Mouse (Mus musculus) fibroblast of lung, adult 2 months (primary cell): ENCODE results near the gene Fat3.

Experiments
- DNase-seq: peaks from one replicate; pipeline ENCODE4 v3.0.0-alpha.2; 2011; ENCODE audit warnings: low read depth

Gene Fat3

DNA sequence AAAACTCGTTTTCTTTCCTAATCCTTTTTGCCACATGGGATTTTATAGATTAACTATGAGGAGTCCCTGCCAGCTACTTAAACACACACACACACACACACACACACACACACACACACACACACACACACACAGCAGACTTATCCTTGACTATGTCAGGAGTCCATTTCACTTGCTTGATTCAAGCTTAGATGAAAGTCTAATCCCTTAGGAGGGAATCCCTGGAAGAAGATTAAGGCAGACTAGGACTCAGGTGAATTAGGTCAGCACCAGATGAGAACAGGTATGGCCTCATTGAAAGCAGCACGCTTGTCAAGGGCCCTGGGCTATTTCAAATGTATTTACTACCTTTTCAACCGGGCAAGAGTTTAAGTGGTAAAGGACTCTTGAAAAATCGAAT, 553.0 kb downstream of the Fat3 start:
- no peak for DNase-seq

DNA sequence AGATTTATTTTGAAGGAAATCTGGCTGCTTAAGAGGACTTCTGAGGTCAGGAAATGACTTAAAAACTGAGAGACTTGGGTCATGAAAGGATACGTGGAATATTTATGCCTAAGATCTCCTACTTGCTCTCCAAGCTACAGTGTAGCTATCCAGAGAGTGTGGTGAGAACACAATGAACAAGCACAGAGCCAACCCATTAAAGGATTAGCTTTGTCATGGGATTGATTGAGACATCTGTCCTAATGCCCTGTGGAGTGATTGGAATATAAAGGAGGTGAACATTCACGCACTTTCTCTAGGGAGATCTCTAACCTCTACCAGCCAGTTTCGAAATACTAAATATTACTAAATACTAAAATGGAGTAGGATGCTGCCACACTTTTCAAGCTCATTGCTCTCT, 556.9 kb downstream of the Fat3 start:
- DNase-seq: no peak

DNA sequence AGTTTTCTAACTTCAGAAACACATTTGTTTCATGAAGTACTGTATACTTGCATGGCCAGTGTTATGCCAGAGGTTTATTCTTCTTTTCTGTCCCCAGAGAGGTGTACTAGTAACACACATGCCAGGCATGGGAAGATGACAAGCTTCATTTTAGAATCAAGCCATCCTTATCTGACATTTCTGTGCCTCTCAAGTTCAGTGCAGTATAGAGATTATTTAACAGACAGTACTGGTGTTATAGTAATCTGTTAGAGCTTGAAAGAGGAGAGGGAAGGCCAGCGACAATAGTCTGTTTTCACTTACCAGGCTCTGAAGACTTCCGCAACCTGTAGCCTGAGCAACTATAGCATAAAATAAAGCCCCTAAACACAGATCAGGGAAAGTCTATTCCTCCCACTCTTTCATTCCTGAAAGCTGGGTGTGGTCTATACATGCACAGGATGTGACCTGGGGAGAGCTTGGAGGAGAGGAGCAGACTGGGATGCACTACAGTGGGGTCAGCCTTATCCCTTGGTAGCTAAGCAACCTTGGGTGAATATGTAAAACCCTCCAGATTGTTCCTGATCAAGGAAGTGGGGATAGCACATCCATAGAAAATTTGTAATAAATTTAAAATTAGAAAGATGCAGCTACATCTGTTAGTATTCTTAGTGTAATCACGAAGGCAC, 557.5 kb downstream of the Fat3 start:
- no peak for DNase-seq

DNA sequence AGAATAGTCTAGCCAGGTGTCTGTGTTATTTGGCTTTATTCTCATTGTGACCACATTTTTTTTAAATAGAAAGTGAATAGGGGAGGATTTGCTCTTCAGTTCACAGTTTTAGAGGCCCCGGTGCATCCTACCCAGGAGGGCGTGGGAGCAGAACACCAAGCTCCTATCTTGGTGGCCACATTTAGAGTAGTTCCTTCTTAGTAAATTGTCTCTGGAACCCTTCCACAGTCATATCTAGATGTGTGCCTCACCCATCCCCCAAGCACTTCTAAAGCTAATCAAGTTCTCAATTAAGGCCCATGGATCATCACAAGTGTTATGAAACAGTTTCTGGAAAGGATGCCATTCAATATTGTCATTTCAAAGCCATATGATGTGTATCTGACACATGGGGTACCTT, 559.3 kb downstream of the Fat3 start:
- DNase-seq: no peak

DNA sequence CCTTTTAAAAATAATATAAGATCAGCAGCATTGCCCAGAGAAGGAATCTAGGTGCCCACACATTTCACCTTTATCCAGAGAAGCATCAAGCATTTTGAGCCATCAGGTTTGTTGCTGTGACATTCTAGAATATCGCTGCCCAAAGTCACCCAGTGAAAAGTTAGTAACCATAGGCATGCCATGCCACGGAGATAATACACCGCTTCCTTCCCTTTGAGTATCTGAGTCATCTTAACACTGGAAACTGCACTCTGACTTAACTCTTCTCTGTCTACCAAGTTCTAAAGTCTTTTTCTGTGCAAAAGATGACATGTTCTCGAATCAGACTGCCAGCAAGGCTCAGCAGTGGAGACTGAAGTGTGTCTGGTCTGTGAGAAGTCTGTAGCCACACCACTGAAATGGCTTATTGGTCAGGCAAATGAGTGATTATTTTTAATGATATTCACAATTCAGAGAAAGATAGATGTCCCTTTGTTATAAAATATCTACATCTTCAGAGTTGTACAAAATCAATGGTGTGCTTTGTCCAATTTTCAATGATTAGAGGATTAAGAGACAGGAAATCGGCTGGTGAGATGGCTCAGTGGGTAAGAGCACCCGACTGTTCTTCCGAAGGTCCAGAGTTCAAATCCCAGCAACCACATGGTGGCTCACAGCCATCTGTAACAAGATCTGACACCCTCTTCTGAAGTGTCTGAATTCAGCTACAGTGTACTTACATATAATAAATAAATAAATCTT, 560.0 kb downstream of the Fat3 start:
- no peak for DNase-seq

DNA sequence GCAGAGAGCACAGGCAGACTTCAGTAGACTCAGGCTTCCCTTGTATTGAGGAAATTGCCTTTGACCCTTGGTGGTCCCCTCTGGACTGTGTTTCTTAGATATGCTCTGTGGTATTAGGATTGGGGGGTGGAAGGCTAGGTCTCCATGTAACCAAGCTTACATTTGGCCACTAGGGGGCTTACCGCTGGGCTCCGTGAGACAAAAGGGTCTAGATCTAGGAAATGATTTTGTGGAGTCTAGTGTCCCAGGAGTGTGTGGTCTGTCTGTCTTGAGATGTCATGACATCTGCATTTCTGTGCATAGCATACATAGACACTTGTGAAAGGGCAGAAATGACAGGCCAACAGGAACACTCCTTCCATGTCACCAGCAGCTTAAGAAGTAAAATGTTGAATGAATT, 561.5 kb downstream of the Fat3 start:
- DNase-seq: no peak

DNA sequence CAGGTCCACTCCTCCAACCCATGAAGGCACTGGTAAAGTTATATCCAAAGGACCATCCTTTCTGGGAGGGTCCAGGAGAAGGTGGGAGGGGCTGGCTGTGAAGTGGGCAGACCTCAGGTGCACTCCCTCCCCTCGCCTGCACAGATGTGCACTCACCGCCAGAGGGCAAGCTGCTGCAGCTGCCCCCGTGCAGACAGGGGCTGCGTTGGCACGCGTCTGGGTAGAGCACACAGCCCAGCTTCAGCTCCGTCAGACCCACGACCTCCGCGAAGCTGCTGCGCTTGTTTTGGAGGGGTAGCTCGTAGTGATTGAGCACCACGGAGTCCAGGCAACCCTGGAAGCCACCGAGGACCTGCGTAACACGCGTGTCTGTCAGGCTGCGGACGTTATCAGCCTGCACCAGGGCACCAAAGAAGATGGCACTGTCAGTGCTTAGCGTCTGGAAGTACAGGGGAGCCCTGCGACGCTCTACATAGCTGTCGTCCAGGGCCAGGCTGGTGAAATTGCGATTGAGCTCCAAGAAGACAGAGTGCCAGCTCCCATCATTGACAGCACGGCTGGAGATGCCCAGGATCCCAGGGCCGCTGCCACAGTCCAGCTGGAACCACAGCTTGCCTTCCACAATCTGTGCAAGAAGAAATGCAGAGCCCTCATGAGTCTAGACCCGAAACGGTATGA, 563.1 kb downstream of the Fat3 start:
- DNase-seq: no peak

DNA sequence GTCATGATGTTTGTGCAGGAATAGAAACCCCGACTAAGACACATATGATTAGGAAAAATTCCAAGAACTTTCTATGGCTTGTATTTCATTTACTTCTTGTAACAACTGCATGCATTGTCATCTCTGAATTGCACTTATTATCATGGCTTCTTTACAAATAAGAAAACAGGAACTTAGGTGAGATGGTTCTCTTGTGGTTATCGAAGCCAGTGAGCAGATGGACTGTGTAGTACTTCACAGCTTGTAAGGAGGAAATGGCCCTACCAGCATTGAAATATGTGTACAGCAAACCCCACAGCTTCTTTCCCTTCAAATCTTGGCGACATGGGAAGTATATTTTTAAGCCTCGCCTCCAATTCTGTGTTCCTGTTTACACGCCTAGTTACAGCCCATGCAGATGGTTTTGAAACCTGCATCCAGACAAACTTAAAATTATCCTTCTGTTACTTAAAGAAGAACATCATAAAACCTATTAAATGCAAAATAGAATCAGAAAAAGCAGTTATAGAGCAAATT, 570.1 kb downstream of the Fat3 start:
- no peak for DNase-seq

DNA sequence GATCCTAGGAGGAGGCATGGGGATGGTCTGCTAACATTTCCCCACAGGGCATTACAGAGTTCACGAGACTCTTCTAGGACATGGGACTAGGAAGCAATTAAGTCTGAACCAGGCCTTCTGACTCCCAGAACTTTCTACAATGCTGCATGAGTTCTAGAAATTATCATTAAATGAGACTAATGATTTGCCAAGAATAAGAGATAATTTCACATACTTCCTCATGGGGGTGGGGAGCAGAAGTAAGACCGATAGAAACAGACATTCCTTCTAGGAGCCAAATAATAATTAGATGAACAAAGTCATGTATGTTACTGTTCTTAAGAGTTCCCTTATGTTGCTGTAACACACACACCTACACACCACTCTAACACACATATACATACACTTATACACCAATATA, 572.8 kb downstream of the Fat3 start:
- DNase-seq: no peak

DNA sequence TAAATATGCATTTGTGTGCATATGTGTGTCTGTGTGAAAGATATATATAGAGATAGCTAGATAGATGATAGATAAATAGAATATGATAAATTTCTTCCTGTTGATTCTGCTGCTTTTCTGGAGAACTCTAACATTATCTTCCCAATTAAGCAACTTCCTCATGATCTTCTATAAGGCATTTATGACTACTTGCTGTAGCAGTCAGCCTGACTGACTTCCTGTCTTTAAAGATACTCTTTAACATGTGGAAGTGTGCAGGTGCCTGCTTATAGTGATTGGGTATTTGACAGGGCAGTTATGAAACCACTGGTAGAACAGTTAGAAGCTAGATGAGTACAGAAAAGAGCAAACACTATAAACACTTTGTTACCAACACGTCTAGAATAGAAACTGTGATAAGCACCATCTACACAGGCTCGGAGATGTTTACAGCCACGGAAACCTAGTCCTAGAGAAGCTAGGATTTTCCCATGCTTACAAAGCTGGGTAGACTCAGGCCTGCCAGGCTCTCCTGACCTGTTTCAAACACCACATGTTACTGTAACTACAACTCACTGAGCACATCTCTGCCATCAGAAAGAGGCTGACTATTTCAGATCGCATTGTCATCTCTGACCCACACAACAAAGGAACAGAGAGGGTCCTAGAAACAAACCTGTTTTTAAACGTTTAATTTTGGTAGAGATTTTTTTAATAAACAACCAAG, 573.6 kb downstream of the Fat3 start:
- DNase-seq: no peak

DNA sequence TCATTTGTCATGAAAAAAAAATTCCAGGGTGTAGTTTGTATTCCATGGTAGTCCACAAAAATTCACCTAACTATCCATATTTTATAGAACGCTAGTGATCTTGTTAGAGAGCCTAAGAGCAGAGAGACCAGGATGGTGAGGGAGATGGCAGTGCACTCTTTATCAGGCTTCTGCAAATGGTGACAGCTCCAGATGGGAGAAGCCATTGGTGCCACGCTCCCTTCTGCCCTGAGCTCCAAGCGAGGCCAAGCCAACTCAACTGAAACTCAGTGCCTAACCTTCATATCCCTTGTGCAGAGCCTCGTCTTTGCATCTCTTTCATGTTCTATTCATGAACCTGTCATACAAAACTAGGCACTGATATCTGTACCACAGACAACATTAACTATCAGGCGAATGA, 575.8 kb downstream of the Fat3 start:
- DNase-seq: no peak

DNA sequence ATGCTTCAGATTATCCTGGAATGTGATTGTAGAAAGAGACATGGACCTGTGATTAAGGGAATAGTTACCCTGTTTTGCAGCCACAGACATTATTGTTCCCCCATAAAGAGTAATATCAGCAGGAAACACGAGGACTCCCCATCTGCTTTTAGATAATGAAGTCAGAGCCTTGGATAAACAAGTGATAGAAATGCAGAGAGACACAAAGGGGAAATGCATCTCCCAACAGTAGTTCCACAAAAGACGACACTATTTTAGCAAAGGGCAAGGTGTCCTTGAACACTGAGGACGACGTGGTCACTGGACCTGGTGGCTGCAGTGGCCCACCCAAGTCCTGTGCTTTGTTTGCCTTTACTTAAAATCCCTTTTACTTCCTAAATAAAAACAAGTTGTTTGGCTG, 580.8 kb downstream of the Fat3 start:
- no peak for DNase-seq

DNA sequence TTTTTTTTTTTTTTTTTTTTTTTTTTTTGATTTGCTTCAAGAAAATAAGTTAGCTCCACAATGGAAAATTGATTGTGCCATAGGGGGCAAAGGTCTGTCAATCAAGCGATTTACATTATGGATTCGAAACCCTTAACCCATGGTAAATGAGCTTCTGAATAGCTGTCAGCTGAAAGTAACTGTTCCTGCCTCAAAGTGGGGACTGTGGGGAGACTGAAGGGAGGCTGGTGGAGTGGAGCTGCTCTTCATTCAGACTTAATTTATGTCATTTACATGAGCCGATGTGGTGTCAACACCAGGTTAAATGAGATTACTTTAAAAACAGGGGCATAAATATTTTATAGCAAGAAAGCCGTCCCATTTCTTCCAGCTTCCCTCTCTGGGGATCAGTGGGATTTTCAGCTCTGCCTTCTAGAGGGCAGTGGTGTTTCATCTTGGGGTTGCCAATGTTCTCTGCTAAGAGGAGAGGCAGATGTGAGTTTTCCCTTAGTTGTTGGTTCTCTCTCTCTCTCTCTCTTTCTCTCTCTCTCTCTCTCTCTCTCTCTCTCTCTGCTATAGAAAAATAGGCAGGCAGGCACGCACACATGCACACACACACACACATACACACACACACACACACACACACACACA, 581.6 kb downstream of the Fat3 start:
- DNase-seq: no peak

DNA sequence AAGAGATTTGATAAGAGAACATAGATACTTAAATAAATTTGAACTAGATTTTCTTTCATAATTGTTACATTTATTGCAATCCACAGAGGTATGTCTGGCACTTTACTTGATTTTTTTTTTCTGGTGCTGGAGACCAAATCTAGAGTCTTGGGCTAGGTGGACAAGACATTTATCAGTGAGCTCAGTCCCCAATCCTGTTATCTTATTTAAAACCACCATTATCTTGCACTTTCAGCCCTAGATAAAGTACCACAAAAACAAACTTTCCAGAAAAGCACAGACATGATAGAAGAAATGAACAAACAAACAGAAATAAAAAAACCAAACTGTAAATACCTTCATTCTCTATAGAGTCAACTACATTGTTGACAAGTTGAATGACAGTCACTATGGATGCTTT, 584.5 kb downstream of the Fat3 start:
- DNase-seq: no peak

DNA sequence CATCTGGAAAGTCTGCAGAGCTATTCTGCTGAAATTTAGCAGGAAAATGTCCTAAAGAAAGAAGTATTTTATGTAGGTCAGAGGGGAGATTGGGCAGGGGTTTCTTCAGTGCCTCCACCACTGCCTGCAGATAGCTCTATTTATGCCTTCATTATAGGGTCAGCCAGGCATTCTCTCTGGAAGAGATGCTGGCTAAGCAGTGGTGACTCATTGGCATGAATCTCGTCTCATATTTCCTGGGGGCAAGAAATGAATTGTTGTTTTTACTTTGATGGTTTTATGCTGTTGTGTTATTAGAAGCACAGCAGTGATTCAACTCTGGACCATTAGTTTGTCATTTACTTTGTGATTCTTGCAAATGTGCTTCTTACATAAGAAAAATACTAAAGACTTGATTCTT, 588.4 kb downstream of the Fat3 start:
- DNase-seq: no peak

DNA sequence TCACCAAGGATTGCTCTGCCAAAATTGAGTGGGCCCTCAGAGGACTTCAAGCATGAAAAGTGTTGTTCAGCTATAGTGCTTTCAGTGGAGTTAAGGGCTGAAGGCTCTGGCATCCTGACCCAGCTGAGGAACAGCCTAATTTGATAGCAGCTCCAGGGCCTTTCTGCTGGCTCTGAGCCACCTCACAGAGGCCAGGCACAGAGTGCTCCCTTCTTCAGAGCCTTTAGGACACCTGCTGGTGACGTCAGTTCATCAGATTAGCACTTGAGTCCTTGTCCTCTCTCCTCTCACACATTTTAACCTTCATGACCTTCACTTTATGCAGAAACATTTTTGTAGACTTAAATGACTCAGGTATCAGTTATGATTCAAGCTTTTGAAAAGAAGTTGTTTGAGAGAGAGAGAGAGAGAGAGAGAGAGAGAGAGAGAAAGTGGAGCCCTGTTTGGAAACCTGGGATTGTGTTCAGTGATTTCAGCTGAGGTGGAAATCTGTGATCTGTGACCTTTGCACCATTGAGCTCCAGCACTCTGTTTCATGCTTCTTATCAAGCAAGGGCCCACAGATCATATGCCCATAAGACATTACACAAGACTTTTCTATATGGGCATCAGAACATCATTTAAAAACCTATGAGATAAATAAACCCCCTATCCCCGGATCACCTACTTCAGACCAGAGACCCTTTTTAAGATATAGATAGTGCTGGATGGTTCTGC, 591.5 kb downstream of the Fat3 start:
- DNase-seq: no peak

DNA sequence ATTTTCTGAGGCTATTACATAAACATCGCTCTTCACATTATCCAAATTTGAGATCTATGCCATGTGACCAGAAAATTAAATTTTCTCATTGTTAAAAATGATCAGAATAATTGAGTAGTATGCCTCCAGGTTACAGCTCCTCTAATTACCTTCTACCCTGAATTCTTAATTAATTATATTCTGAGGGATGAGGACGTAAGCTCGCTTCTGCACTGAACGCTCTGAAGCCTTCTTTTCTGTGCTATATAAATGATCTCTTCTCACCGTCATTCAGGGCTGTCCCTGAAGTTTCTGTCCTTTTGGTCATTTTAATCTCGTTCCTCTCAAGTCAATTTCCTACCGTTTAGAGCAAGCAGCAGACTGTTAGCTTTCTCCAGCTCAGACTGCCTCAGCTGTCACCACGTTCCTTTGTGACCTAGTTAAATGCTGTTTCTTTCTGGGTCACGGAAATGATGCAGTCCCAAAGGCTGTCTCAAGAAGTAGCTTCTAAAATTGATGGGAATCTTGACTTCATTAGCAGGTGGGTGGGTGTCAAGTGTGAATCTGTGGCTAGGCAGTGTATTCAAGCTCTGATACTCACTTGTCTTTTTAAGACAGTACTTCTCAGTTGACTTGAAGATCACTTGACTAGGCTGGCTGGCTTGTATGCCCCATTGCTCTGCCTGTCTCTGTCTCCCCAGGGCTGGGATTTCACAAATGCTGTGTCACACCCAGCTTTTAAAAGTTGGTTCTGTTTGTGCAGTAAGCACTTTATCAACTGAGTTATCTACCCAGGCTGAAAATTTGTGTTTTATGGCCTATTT, 596.9 kb downstream of the Fat3 start:
- DNase-seq: no peak

DNA sequence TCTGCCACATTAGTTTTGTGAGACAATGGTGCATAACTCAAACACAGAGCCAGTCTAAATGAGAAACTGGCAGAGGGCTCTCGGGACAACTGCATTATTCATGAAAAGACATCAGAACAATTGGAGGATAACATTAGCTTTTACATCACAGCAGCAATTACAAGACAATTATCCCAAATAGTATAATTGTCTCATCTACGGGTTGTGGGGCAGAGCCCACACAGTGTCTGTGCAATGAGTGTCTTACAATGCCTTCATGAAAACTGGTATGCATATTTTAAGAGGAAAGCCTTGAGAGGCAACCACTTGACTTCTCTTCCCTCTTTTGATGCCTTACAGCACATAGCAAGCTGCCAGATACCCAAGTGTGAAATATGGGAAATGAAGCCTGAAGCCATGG, 603.0 kb downstream of the Fat3 start:
- DNase-seq: no peak

DNA sequence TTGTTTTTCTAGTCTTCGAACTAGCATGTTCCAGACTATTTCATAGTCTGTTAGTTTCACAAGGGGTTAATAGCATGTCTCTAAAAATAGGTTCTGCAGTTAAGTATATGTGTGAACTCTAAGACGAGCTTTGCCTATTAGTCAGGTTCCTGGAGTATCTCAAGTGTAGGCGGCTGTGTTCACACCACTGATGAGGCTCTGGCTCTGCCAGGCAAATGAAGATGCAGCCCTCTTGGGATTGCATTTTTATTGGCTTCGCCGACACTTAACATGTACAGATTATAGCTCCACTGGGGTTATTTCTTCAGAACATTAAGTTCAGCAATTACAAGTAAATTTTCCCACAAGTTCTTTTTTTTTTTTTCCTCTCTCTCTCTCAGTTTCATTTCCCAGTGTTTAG, 614.3 kb downstream of the Fat3 start:
- DNase-seq: no peak

DNA sequence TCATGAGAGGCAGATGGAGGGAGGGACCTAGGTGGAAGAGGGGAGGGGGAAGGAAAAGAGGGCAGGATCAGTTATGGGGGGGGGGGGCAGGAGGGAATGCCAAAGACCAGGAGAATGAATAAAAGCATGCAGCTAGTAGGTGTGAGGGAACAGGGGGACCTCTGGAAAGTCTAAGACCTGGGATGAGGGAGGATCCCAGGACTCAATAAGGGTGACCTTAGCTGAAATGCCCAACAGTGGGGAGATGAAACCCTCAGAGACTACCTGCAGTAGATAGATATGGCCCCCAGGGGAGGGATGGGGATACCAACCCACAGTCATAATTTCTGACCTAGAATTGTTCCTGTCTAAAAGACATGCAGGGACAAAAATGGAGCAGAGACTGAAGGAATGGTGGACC, 620.3 kb downstream of the Fat3 start:
- no peak for DNase-seq

DNA sequence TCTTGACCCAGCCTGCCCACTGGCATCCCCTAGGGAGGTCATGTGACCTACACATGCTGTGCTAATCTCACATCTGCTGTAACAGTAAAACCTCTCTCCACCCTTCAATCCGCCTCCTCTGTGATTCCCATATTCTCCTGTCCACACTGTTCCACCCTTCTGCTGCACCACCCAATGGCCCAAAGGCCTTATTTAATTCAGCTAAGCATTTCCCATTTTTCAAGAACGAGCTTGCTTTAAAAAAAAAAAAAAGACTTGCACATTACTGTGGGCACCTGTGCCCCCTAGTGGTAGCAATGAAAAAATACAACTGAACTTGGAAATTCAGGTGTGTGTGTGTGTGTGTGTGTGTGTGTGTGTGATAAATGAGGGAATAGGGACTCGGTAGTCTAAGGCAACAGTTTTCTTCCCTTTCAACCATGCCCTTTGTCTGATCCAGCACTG, 620.9 kb downstream of the Fat3 start:
- peak; percentile 4 for DNase-seq
